Mouse (Mus musculus) monocyte, adult 5-6 weeks (primary cell): Measurements from ENCODE around the gene Robo1. TPM values are rescaled to one million over a fixed set of nuclear protein-coding genes. Genes with fewer than 3 reads are reported as not detected.

ENCODE experiments used
- ATAC-seq: fragments of 153-309, 156-312 bp; replicated peaks from 2 replicates; pipeline ENCODE4 v1.8.0; 2017; ENCODE audit warnings: mild to moderate bottlenecking; ENCODE audit not compliant: low TSS enrichment, insufficient number of reproducible peaks, severe bottlenecking, poor library complexity, low FRiP score
- total RNA-seq: library from RNA; stranded (forward); fragments of 200-1000, 200-491, 200-594 nt; gene quantifications from 3 replicates; pipeline ENCODE4 v1.2.3, GENCODE M21; 2017

Gene Robo1
- total RNA-seq, 1 experiment from 2014 or later: not detected

DNA sequence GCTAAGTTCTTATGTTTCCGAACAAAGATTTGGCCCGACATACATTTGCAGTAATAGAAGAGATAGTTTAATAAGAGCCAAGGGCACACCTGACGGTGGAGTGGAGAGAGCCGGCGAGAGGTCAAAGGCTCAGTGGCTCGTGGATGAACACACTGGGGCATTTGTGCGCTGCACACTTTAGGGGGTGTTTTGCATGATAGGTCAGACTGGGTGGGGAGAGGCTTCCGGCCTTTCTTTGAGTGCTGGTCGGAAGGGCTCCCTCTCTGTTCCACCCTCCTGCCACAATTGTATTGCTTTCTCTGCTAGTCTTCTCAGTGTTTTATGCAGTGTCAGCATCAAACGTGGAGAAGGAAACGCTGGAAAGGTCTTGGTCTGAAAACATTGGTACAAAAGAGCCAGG lies 392.2 kb downstream of the Robo1 start:
- no peak for ATAC-seq

DNA sequence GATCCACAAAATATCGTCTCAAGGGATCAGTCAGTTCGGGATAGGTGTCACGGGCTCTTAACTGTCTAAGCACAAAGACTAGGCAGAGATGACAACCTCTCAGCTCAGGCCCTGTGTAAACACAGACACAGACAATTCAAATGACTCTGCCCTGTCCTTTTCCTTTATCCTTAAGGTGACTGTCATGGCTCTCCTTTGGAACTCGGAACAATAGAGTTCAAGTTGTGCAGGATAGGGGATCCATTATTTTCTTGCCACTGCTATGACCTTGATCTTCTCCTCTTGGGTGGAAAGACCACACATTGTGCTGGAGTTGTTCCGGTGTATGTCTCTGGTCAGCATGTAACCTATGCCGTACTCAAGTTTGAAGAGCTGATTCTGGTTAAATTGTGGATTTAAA lies 395.4 kb downstream of the Robo1 start:
- no peak for ATAC-seq

DNA sequence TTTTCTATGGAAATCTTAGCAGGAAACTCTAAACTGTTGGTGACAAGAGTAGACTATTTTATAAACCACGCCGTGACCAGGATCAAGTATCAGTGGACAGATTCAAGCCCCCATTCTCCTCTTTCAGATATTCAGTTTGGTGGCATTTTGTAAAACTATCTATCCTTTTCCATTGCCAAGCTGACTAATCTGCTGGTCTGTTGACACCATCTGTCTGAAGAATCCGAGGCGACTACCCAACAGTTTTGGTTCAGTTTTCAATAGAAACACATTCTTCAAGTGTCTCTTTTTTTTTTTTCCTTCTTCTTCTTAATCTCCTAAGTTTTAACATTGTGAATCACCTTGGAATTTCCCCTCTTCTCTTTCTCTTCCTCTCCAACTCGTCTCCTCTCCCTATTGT lies 397.7 kb downstream of the Robo1 start:
- ATAC-seq: no peak

DNA sequence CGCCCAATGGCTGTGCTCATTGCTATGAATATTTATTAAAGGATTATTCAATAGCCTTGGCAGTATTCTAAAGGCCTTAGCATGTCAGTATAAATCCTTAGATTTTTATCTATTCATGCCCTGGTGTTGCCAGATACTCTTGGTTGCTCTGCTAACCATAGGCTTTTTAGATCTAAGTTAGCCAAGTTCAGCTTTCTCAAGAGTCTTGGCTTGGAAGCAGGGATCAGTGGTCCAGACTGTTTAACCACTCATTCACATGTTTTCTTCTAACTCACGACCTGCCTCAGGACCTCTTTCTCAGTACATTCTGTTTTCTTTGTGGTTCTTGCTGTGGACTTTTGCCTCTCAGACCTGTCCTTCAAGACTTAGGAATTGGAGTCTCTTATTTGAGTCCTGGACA lies 400.4 kb downstream of the Robo1 start:
- no peak for ATAC-seq

DNA sequence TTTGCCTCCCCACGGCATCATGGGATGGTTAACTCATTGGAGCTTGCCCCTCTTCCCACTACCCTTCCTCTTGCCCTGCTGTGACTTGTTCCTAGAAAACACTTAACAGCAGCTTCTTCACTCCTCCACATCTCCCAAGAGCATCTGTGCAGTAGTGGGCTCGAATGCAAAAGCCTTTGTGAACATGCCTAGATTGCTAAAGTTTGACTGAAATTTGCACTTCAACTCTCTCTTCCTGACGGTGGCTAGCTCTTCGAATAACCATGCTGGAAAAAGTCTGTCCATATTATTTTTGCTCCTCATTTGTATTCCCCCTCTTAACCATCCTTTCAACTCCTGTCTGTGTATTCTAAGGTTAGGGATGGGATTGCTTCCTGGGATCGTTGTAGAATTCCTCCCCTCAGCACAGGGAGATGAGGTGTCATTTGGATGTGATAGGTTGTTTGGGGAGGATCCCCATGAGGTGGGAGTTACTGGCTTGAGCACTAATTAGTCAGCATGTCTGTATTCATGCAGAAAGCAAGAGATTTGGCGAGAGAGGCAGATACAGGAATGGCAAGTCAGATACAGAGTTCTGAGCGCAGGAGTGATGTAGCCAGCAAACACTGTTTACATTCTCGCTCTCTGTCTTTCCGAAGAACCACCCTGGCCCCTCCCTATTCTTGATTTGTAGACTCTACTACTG lies 409.2 kb downstream of the Robo1 start:
- ATAC-seq: no peak

DNA sequence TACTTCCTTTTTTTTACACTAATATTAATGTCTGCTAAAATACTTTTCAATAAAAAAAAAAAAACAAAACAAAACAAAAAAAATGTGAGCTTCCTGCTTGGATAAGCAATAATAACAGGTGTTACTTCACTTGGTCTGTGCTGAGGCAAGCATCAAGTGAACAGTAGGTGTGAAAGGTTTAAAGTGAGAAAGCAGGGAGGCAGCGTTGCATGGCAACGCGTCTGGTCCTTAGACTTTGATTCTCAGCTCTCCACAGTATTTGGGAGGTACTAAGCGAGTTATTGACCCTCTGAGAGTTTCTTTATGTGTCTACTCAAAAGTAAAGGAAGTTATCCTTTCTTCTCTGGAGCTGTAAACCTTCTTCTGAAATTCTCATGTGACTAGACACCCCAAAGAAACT lies 411.0 kb downstream of the Robo1 start:
- ATAC-seq: no peak

DNA sequence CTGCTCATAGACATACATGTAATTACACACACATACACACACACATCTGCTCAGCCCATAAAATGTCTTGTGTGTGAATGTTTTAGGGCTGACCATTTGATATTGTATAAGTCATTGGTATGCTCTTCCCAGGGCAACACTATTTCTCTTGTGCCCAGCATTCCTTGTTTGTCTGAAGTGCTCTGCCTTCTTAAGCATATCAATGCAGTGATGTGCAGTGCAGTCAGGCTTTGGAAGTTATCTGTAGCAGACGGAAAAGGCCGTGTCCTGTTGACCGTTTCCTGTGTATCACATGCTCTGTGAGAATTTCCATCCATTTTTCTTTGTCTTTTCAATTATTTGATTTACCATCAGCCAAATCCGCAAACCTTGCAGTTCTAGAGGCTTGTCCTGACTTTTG lies 412.9 kb downstream of the Robo1 start:
- no peak for ATAC-seq

DNA sequence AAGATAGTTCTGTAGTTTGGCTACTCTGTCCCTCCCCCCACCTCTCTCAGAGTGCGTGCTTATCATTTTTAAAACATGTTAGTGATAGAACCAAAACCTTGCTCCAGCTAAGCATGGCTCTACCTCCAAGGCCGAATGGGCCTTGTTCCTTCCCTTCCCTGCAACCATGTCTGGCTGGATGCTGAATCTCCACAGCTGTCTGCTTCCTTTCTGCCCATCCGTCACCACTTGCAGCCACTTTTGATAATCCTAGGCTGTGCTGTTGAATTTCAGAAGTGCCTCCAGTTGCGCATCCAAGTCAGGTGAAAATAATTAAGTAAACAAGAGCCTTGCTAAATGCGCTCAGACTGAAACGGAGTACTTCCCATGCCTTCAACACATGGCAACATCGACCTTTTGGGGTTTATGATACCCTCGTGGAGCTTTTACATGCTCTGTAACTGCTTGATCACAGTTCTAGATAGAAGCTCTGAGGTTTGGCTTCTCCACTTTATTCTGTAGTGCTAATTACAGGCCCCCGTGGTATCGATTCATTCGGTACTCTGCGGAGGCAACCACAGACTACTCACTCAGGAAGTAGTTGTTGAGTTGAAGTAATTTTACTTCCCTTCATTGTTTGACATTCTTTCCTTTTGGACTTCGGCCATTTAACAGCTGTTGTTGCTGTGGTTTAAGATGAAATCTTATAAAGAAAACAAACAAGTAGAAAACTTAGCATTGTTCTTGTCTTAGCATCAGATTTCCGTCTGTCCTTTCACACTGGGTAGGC lies 413.8 kb downstream of the Robo1 start:
- ATAC-seq: no peak

DNA sequence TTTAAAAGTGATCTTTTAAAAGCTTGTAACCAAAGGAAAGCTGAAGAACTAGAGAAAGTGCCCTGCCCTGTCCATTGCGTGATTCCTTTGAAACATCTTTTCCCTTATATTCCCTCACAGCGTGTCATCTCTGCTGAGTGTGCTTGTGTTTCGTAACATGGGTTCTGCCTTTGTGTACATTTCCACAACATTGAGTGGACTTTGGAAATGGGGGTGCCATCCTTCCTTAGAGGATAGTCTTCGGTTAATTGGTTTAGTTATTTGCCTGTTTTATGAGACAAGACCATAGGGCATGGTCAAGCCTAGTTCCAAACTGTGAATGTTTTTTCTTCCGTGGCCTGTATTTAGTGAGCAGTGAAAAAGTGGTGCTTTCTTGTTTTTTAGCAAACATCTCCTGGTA lies 426.1 kb downstream of the Robo1 start:
- ATAC-seq: no peak

DNA sequence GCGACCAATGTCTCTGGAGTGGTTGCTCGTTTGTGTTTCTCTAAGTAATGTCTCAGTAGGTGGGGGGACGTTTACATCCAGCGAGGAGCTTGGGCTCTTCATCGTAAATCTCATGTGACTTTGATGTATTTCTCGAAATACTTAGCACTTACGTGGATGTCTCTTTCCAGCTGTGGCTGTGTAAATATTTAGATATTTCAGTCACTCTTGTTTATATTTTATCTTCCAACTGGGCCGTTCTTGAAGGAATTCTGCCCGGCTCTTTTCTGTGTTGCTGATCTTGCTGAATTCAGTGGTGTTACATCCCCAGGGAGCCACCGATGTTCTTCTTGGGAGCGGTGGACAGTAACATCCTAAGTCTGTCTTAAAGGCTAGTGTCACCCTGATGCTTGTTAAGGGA lies 427.1 kb downstream of the Robo1 start:
- no peak for ATAC-seq

DNA sequence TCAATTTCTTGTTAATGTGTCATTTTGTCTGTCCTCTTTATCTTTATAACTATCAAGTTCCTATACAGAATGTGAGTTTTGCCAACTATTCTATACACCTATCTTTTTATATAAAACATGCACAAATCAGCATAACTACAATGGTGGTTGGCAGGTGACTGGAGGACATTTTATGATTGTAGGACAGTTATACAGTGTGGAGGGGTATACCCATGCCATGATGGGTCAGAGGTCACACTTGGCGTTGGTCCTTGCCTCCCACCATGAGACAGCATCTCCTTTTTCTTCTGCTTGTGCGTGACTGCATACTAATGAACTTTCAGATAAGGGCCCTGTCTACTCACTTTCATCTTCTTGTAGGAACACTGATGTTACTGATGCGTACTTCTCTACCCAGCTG lies 427.5 kb downstream of the Robo1 start:
- no peak for ATAC-seq

DNA sequence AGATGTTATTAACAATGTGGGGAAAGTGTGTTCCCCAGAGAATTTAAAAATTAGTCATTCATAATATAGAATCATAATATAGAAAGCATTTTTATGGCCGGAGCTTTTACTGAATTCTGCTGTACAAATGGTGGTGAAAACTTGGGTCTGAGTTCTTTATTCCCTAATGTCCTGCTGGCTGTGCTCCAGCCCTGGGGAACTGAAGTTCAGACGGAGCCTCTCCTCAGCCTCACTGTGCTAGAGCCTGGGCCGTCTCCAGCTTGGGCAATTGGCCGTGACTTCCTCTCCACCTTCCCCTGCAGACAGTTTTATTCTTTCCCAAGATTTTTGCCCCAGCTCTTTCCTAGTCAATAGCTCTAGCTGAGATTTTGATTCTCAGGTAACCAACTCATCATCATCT lies 429.0 kb downstream of the Robo1 start:
- ATAC-seq: no peak

DNA sequence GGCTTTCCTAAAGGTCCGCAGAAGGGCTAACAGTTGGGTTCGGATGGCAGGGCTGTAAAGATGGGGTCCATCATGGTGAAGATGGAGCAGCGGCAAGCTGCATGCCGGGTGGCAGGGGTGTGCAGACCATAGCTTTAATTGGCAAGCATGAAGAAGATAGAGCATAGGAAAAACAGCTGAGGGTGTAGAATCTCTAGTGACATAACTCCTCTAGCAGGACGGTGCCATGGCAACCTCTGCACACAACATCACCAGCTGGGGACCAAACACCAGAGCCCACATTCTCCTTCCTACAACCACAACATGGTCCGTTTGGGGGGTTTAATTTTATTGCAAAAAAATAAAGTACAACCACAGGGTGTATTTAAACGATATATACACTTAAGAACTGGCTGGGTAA lies 432.1 kb downstream of the Robo1 start:
- no peak for ATAC-seq

DNA sequence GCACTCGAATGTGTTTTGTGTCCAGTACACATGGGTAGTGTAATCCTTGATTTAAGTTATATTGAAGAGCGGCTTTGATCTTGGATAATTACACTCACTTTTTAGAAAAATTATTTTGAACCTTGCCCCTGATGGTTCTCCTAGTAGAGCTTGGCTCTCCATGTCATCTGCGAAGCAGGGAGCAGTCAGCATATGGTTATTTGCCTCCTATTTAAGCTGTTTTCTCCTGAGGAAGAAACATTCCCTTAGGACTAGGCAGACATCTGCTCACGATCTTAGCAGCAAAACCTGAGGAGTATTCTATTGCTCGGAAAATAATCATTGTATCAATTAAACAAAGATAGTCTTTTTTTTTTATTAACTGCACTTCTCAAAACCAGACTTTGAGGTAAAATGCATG lies 439.6 kb downstream of the Robo1 start:
- ATAC-seq: no peak

DNA sequence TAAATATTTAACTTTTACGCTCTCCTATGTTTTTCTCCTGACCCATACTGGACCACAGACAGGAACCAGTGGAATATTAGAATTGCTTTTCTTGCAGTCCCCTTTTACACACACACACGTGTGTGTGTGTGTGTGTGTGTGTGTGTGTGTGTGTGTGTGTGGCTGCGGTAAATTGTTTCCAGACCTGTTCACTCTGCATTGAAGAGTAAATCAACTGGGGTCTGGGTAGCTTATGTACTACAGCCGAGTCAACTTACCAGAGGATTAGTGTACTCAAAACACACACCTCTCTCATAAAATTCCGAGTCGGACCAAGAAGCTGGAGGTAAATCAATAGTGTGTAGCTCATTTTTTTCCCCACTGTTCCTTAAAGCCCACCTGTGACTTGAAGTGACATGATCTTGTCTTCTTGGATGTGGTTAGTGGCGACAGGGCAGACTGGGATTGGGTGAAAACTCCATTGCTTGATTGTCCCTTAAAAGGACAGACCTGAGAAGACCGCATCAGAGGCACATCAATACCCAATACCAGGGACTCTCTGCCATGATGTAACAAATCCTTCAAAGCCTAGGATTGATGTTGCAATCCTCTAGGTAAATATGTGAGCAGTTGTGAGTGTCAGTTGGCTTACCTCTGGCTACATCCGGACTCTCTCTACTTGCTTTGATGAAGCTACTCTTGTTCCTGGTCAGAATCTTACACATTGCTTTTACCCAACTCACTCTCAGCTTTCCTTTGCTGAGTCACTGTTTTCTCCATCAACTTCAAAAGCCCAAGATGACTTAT lies 457.2 kb downstream of the Robo1 start:
- ATAC-seq: no peak

DNA sequence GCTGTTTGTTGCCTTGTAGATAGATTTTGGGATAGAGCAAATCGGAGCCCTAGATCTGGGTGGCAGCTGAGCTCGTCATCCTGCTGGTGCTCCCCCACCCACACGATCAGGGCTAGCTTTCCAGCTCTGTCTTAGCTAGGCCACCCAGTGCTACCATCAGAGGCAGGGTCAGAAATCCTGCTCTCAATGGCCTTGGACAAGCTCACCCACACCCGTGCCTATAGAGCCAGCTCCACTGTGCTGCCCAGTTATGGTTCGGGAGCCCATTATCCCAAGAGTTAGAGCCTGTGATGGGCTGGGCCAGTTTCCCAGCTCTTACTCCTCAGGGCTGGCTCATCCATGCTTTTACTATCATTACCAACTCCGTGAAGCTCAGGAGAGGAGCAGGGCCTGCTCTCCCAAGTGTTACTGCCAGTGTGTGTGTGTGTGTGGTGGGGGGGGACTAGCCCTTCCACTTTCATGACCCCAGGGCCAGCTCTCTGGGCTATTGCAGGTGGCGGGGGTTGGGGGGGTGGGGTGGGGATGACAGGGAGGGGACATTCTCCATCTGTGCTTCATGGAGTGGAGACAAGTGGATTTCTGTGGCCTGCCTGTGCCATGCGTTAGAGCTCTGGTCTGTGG lies 461.2 kb downstream of the Robo1 start:
- no peak for ATAC-seq

DNA sequence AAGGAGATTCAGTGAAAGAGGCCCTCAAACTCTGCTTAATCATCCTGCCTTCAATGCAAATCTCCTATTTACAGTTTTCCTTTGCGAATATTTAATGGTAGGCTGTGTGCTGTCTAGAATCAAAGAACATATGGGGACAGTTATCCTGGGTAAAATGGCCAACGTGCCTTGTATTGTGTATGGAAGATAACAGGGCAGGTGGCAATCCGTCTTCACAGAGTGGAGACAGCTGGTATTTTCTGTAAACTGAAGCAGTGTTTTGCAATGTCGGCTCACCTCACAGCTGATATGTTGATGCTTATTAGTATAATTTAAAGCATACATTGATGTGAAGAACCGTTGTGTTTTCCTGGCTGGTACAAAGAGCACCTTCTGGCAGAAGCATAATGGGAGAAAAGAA lies 464.2 kb downstream of the Robo1 start:
- ATAC-seq: no peak

DNA sequence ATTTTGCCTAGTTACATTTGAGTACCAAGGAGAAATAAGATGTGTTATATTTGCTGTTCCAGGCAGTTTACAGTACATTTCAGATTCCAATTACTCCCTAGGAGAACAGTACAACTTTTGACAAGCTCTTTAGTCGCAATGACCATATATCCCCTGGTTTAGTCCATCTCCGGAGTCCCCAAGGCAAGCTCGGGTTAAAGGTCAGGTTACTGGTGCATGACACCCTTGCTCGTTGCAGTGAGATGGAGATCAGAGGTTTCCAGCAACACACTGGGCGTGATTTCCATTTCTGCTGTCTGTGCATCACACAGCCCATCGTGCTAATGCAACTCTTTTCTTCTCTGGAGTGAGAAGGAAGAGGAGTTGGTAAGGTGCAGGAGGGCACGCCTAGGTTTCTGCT lies 464.9 kb downstream of the Robo1 start:
- ATAC-seq: no peak

DNA sequence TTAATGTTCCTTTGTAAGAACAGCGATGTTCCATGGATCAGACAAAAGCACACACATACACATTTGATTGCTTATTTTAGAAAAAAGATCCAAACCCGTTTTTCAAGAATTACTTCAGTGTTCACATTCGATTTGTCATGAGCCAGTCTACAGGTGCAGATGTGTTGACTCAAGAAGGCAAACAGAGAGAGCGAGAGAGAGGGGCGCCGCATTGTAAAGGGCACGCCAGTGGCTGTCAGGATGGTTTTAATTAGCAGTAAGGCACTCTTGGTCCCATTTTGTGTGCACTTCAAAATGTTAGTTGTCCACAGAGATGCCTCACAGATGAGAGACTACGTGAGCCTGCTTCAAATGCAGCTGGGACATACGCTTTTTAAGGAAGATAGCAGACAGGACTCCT lies 470.4 kb downstream of the Robo1 start:
- no peak for ATAC-seq
